Mouse (Mus musculus): Measurements from ENCODE around the gene Hdgf.
"Not testable (repeated sequence)": the region's sequence is repeated elsewhere in the genome, so short reads cannot be mapped to it uniquely, and the experiment has no call there.

The Hdgf gene

DNA sequence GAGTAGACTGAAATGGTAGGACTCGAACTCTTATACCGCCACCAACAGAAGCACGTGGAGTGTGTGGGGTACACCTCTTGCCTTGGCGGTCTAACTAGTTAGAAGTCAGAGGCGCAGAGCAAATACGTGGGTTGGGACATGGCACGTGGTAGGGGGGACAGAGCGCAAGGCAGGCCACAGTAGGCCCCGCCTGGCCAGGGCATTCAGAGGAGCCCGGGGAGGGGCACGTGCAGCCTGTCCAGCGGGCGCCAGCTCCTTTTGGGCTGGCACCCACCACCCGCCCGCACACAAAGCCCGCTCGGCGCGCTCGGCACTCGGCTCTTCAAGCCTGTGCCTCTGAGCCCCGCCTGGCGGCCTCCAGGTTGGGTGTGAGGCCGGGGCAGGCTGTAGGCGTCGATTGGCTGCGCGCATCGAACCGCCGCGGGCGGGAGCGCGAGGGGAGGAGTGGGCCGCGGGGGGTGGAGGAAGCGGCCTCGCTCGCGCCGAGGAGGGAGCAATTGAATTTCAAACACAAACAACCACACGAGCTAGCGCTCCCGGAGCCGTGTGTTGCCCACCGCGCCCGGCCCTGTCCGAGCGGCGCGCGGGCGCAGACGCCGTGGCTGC, at the start of gene Hdgf:
Hdgf (plus strand) TSS at position 442 of the 606 bp plus-strand sequence.
- DNase-seq (ENCODE audit: low spot score): peak; percentile 97

- DNase-seq (ENCODE audit: low spot score): no peak
Observed at GRCm38 (mm10) chr3:87857666-87858065, 48.5 kb upstream of the Hdgf start.

DNA sequence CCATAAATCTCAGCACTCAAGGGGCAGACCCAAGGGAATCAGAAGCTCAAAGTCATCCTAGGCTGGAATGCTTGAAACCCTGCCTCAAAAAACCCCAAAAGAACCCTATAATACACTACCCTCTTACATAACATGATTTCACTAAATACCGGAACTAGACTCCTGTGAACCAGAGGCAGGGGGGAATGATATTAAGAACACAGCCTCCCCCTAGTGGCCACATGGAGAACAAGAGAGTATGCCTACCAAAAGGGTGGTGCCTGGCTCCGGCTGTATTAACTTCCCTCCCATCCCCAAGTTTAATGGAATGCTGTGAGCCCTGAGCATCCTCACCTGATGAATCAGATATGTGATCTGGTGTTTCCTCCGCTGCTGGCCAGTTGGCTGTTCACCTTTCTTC, 46.3 kb upstream of the Hdgf start:
- peak; percentile 85 for DNase-seq (ENCODE audit: low spot score)

DNA sequence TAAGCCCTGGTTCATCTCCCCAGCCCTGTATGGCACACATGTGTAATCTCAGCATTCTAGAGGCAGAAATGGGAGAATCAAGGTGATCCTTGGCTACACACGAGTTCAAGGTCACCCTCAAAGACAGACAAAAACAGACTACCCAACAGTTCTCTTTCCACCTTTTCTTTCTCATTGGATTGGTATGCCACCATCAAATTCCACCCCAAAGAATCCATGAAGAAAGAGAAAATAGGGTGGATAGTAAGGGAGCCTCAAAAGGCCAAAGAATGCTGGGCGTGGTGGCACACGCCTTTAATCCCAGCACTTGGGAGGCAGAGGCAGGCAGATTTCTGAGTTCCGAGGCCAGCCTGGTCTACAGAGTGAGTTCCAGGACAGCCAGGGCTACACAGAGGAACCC, 42.0 kb upstream of the Hdgf start:
- not testable (repeated sequence) for DNase-seq (ENCODE audit: low spot score)

GRCm38 (mm10) chr3:87877730-87878129, 28.4 kb upstream of the Hdgf start:
- DNase-seq (ENCODE audit: low spot score): no peak

- no peak for DNase-seq (ENCODE audit: low spot score)
Observed at GRCm38 (mm10) chr3:87884291-87884690, 21.8 kb upstream of the Hdgf start.

DNA sequence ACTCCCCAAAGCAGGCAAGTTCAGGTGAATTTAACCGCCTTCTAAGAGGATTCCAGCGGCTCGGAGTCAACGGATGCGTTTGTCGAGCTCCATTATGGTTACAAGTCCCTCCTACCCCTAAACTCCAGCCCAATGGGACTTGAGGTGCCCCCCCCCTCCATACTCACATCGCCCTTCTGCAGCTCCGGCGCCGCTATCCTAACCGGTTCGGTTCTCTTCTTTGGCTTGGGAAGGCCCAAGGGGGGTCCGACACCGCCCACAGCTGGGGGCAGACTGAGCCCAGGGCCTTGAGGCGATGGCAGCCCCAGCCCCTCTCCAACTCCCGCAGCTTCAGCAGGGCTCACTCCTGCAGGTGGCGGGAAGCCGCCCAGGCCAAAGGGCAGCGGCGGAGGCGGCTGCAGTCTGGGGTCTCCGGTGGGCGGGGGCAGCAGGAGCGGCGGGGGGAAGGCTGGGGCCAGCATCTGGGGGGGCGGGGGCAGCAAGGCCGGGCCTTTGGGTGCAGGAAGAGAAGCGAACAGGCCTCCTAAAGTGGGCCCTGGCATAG, 21.3 kb upstream of the Hdgf start:
- peak; percentile 41 for DNase-seq (ENCODE audit: low spot score)

DNA sequence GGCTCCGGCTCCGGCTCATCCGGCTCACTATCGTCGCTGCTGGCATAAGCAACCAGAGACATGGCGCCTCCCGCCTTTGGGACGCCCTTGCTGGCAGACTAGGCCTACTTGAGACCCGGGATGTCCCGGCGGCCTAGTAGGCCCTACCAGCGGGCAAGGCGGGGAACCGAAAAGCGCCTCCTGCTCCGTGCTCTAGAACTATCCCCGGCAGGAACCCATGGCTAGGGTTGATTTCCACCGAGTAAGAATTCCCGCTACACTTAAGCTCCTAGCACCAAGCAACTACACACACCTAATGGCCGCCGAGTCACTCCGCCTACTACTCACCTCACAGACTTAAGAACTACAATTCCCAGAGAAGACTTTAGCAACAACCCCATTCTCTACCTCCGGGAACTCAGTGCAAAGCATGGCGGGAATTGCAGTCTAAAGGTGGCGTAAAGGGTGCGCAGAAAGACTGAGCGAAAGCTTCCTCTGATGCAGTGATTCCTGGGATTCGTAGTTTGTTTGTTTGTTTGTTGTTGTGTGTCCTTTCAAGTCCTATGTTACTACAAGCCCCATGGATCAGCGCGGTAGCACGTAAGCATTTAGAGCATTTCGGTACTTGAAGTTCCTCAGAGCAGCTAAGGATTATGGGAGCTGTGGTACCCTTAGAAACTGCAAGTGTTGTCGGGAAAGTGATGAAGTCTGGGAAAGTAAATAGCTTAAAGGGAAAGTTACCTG, 20.7 kb upstream of the Hdgf start, which contains the start of gene Prcc:
Prcc (minus strand) TSS at position 328 of the 723 bp plus-strand sequence.
- peak; percentile 97 for DNase-seq (ENCODE audit: low spot score)

- DNase-seq (ENCODE audit: low spot score): no peak
Observed at GRCm38 (mm10) chr3:87886004-87886365, 20.1 kb upstream of the Hdgf start.

DNA sequence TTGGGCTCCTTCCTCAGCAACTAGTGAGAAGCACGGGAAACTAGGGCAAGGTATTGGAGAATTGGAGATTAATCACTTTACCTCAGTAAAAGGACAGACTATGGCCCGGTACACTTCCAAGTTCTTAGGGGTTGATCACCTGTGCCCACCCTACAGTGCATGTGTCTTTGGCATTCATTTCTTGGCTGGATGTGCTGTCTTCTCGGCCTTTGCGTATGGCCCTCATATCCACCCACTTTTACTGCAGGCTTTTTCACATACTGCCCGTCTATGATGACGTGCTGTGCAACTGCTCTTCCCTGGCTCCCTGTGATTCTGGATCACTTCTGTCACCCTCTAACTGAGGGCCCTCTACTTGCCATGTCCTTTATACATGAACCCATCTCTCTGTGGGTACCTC, 19.7 kb upstream of the Hdgf start:
- no peak for DNase-seq (ENCODE audit: low spot score)

GRCm38 (mm10) chr3:87887400-87887799, 18.7 kb upstream of the Hdgf start:
- not testable (repeated sequence) for DNase-seq (ENCODE audit: low spot score)

DNA sequence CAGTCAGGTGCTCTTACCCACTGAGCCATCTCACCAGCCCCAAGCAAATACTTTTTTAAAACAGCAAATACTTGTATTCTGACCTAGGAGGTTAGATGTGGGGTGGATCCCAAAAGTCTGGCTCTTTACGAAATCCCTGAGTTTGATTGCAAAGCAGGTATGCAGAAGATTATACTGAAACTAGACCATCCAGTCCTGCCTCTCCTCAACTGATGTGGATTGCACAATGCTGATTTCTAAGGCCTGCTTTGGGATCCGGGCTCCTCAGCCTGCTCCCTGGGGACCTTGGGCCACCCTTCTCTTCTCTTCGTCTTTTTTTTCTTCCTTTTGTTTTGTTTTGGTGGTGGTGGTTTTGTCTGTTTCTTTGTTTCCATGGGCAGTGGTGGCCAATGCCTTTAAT, 14.6 kb upstream of the Hdgf start:
- DNase-seq (ENCODE audit: low spot score): no peak

DNA sequence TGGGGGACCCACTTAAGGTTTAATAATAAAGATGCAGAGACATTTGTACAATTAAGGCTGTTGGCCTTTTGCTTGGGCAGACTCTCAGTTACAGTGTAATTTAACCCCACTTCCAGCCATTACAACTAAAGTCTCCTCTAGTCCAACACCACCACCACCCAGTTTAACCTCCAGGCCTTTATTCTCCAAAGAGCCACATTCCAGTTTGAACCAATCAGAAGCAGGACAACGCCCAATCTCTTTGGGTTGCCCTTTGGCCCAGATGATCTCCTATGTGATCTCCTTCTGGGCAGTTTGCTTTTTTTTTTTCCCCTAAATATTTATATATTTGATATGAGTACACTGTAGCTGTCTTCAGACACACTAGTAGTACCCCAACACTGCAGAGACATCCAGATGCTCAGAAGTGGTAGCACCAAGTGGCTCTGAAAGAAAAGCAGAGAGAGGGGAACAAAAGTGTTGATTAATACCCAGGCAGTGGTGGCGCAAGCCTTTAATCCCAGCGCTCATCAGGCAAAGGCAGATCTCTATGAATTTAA, 12.7 kb upstream of the Hdgf start:
- DNase-seq (ENCODE audit: low spot score): no peak

GRCm38 (mm10) chr3:87899266-87899665, 6.9 kb upstream of the Hdgf start:
- DNase-seq (ENCODE audit: low spot score): no peak

DNA sequence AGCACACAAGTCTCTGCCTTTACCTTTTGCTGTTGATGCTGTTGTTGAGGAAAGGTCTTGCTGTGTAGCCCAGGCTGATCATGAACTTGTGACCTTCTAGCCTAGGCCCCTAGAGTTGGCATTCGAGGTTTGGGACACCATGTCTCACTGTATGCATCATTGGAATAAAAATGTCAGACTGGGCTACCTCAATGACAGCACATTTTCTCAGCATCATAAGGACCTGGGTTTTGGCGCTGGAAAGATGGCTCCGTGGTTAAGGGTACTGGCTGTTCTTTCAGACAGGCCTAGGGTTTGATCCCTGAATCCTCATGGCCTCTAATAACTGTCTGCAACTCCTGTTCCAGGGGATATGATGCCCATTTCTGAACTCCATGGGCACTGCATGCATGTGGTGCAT, 6.3 kb upstream of the Hdgf start:
- DNase-seq (ENCODE audit: low spot score): no peak

DNA sequence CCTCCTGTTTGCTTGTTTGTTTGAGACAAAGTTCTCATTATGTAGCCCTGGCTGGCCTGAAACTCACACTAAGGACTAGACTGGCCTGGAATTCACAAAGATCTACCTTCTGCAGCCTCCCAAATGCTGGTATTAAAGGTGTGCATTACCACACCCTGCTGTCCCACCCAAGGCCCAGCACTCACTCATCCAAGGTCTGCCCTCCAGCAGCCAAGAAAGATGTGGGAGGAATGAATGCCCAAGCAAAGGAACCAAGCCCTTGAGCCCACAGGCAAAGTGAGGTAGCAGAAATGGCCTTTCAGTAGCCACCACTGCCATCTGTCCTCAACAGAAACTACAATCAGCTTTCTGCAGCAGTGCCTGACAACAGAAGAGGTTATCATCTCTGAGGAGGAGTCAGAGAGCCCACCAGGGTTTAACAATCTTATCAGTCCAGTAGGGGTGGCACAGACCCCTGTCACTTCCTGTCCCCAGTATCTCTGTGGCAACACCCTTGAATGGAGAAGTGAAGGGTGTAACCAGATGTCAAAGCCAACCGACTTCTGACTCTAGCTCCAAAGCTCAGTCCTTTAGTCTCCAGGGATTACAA, 5.0 kb upstream of the Hdgf start:
- no peak for DNase-seq (ENCODE audit: low spot score)

- DNase-seq (ENCODE audit: low spot score): not testable (repeated sequence)
Observed at GRCm38 (mm10) chr3:87901959-87902358, 4.2 kb upstream of the Hdgf start.

- no peak for DNase-seq (ENCODE audit: low spot score)
Observed at GRCm38 (mm10) chr3:87903821-87904220, 2.3 kb upstream of the Hdgf start.

DNA sequence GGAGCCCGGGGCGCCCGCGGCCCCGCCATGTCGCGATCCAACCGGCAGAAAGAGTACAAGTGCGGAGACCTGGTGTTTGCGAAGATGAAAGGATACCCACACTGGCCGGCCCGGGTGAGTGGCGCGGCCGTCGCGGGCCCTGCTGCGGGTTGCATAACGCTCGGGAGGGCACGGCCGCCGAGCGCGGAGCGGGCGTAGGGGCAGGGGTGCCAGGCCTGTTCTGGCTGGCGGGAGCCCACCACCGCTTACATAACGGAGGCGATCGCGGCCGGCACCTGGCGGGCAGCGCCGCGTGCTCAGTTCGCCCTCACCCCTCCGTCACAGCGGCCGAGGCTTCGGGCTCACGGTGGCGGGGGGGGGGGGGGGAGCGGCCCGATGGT, 470 bp downstream of the Hdgf start:
- peak; percentile 53 for DNase-seq (ENCODE audit: low spot score)

GRCm38 (mm10) chr3:87906981-87907857, 1.1 kb downstream of the Hdgf start:
- DNase-seq (ENCODE audit: low spot score): peak; percentile 33

DNA sequence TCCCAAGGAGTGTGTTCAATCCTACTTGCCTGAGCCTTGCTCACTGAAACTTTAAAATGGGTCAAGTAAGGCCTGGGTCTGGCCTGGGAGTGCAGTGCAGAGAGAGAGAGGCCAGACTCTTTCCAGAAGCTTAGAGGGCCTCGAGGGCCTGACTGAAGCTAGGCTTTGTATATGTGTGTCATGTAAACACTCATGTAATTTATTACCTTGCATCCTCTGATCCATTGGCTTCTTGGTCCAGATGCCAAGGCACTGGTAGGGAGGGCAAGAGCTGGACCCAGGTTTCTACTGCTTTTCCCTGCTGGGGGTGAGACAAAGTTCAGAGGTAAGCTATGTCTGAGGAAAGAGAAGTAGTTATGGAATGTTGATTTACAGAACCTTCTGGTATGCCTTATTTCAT, 1.8 kb downstream of the Hdgf start:
- no peak for DNase-seq (ENCODE audit: low spot score)

GRCm38 (mm10) chr3:87909381-87909780, 3.3 kb downstream of the Hdgf start:
- no peak for DNase-seq (ENCODE audit: low spot score)
